Mouse (Mus musculus): Measurements from ENCODE around the gene Tmem186.

The Tmem186 gene

DNA sequence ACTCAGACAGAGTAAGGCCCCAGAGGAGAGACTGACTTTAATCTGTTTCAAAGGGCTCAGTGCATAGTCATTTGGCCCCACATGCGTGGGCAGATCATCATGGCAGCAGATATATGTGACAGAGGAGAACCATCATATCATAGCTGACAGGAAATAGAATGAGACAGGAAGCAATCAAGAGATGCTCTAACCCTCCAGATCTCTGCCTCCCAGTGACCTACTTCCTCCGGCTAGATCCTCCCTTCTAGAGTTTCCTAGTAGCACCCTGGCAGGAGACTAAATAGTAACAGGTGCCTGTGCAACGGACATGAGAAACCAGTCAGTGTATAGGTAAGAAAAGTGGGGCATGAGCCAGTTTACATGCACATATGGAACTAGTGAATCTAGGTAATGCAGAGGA is 27.1 kb downstream of the Tmem186 start:
- DNase-seq, result no peak

DNA sequence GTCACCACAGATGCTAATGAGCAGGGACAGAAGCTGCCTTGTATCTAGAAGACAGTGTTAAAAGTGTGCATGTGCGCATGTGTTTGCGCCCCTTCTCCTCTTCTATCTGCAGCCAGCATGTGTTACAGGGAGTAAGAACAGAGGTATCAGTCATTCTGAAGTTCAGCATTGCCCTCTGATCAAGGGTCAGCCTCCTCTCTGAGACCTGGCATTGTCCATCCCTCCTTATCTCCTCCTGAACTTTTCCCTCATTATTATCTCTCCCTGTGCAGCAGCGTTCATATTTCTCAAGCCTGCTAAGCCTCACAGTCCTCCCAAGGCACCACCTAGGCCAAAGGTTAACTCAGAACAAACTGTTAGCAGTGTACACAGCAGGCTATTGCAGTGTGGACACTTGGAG is 33.7 kb downstream of the Tmem186 start:
- DNase-seq, result no peak

GRCm38 (mm10) chr16:8597516-8597915 is 40.0 kb downstream of the Tmem186 start:
- DNase-seq, result no peak

GRCm38 (mm10) chr16:8596336-8596735 is 41.2 kb downstream of the Tmem186 start:
- DNase-seq, result no peak

GRCm38 (mm10) chr16:8595411-8595810 is 42.1 kb downstream of the Tmem186 start:
- DNase-seq, result no peak

DNA sequence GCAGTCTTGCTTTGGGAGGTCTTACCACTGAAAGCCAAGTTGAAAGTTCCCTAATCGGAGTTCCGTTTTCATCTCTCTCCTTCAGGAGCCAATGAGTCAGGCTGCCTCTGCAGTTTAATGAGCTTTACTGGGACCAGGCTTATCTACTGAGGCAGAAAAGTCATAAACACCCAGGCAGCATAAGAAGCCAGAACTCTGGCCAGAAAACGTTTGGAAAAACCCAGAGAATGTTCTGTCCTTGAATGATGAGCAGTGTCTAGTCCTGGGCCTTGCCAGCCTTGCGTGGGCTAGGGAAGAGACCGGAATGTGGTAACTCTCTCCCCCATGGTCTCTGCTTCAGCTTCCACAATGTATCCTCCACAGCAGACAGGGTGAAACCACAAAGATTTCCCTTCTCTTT is 52.5 kb downstream of the Tmem186 start:
- no peak for DNase-seq

- DNase-seq, result no peak
Measured at GRCm38 (mm10) chr16:8584248-8584647, 53.3 kb downstream of the Tmem186 start.
